Mouse (Mus musculus) small intestine, adult 2 months (tissue): ENCODE measurements around the gene Golph3l.

Experiments
- CTCF ChIP-seq: fragments of 200-500 bp; IDR thresholded peaks from 2 replicates; pipeline ENCODE4 v1.5.1; 2012; ENCODE audit warnings: low read depth, mild to moderate bottlenecking, control low read depth, inconsistent platforms, low read length, moderate library complexity, mixed read lengths; ENCODE audit not compliant: insufficient replicate concordance, insufficient read length; ENCODE audit errors: extremely low read depth
- POLR2A ChIP-seq: fragments of 200-500 bp; IDR thresholded peaks from 2 replicates; pipeline ENCODE4 v1.6.1; 2012; ENCODE audit warnings: low read depth, mild to moderate bottlenecking, control low read depth, inconsistent platforms, low read length, moderate library complexity

- TF ChIP-seq POLR2A (no peak), CTCF (no peak)
These were observed 34.7 kb upstream of the Golph3l start for GRCm38 (mm10) chr3:95553986-95554385.
